Mouse (Mus musculus) forebrain, postnatal 0 days (tissue): ENCODE data around the gene Tmem40. TPM values are rescaled to one million over a fixed set of nuclear protein-coding genes. Genes with fewer than 3 reads are reported as not detected.

Experiments used
- ATAC-seq: fragments of 200-750 bp; cut with Nextera tagmentation; 2 replicates; pipeline ENCODE4 v1.8.0; 2017; ENCODE audit warnings: mild to moderate bottlenecking, moderate library complexity
- DNase-seq: peaks from one replicate; pipeline ENCODE4 v3.0.0-alpha.2; 2015
- H3K27ac ChIP-seq: fragments of 300-500 bp; sonication (generic); 2 replicates; pipeline ENCODE4 v1.5.1; 2014; ENCODE audit warnings: low read depth, mild to moderate bottlenecking, antibody characterized with exemption, low read length, moderate library complexity, mixed read lengths
- H3K27me3 ChIP-seq: fragments of 300-500 bp; sonication (generic); 2 replicates; pipeline ENCODE4 v1.6.1; 2014; ENCODE audit warnings: mild to moderate bottlenecking, low read length, mixed read lengths; ENCODE audit not compliant: insufficient read depth
- H3K36me3 ChIP-seq: fragments of 300-500 bp; sonication (generic); 2 replicates; pipeline ENCODE4 v1.6.1; 2014; ENCODE audit warnings: mild to moderate bottlenecking, moderate library complexity; ENCODE audit not compliant: insufficient read depth
- H3K4me1 ChIP-seq: fragments of 300-500 bp; sonication (generic); 2 replicates; pipeline ENCODE4 v1.6.1; 2014; ENCODE audit warnings: antibody characterized with exemption; ENCODE audit not compliant: insufficient read depth
- H3K4me2 ChIP-seq: fragments of 300-500 bp; sonication (generic); 2 replicates; pipeline ENCODE4 v1.6.1; 2014; ENCODE audit warnings: low read depth, mild to moderate bottlenecking, moderate library complexity
- H3K4me3 ChIP-seq: fragments of 300-500 bp; sonication (generic); 2 replicates; pipeline ENCODE4 v1.5.1; 2014; ENCODE audit warnings: low read depth, low read length, mixed read lengths
- H3K9ac ChIP-seq: fragments of 300-500 bp; sonication (generic); 2 replicates; pipeline ENCODE4 v1.6.1; 2014; ENCODE audit warnings: mild to moderate bottlenecking
- H3K9me3 ChIP-seq: fragments of 300-500 bp; sonication (generic); 2 replicates; pipeline ENCODE4 v1.6.1; 2016; ENCODE audit warnings: low read length
- CTCF ChIP-seq: sonication (generic); IDR thresholded peaks from 2 replicates; pipeline ENCODE4 v1.5.1; 2016; ENCODE audit warnings: antibody characterized with exemption, control low read depth, low read depth
- WGBS: fragments of 180-500 bp; shearing (Covaris S2); extraction: QIAGEN DNeasy Blood & Tissue Kit; methylation state at CpG from one replicate; pipeline ENCODE4 v1.1.7; 2014; 5-methylcytosine and 5-hydroxymethylcytosine counted together
- polyA plus RNA-seq: library from polyadenylated mRNA; unstranded; fragments of >200 nt; fragmentation: Nextera tagmentation; extraction: Ambion mirVana; gene quantifications from 2 replicates; pipeline ENCODE4 v1.2.1, GENCODE M21; 2015
- total RNA-seq: library from RNA; depleted of rRNA; stranded (reverse); fragments of >200 nt; gene quantifications from 2 replicates; pipeline ENCODE4 v1.2.3, GENCODE M21; 2014

The Tmem40 gene
- total and polyA plus RNA-seq, 2 experiments from 2014 or later, result 0.38 to 1.1 TPM

DNA sequence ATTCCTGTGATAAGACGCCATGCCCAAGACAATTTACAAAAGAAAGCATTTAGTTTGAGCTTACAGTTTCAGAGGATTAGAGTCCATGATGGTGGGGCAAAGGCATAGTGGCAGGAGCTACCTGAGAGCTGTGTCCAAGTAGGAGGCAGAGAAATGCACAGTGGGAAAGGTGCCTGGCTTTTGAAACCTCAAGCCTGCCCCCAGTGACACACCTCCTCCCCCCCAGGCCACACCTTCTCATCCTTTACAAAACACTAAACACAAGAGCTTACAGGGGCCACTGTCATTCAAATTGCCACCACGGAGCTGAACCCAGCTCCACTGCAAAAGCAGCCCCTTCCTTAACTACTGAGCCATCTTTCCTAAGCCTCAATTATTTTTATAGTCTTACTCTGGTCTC lies 34.6 kb downstream of the Tmem40 start:
- H3K27me3 ChIP-seq, result no peaks in the 10 kb centered on the region
- ATAC-seq (no peak), DNase-seq (no peak)
- H3K4me2 ChIP-seq, result no peak overlapping the region
- no peak overlapping the region for H3K27ac ChIP-seq
- no peaks in the 10 kb centered on the region for H3K36me3 ChIP-seq
- H3K9ac ChIP-seq, result no peak overlapping the region
- H3K9me3 ChIP-seq, result no peaks in the 10 kb centered on the region
- no peak overlapping the region for H3K4me3 ChIP-seq
- no peaks in the 10 kb centered on the region for H3K4me1 ChIP-seq
- 58% methylated on average over 2 of the region's 2 CpGs for WGBS
- no peak for TF ChIP-seq CTCF

GRCm38 (mm10) chr6:115727108-115727507 lies 35.1 kb downstream of the Tmem40 start:
- Histone ChIP-seq H3K9me3 (no peaks in the 10 kb centered on the region), H3K27ac (no peak overlapping the region), H3K9ac (no peak overlapping the region), H3K36me3 (no peaks in the 10 kb centered on the region), H3K4me2 (no peak overlapping the region), H3K4me3 (no peak overlapping the region), H3K27me3 (no peaks in the 10 kb centered on the region), H3K4me1 (no peaks in the 10 kb centered on the region)
- DNase-seq (peak; percentile 20), ATAC-seq (no peak)
- WGBS, result 88% methylated on average over 1 of the region's 1 CpGs
- peak; percentile 55 for TF ChIP-seq CTCF

DNA sequence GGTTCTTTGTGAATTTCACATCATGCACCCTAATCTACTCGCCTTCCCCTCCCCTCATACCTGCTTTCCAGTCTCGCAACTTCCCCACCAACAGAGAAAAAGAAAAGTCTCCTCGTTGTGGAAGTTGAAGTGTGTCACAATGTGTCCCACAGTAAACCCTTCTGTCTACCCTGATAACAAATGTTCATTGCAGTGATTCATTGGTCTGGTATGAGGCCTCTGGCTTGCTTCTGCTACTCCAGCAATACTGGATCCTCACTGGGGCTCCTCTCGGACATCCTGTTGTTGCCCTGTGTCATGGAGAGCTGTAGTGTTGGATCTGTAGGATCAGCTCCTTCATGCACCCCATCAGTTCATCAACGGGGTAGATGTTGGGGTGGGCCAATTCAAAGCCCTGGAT lies 40.0 kb downstream of the Tmem40 start:
- ATAC-seq, result no peak
- 79% methylated on average over 5 of the region's 5 CpGs for WGBS
- H3K9me3 ChIP-seq, result no peaks in the 10 kb centered on the region

GRCm38 (mm10) chr6:115717715-115718558 lies 44.3 kb downstream of the Tmem40 start:
- Histone ChIP-seq H3K4me3 (no peak overlapping the region), H3K9me3 (no peaks in the 10 kb centered on the region), H3K27ac (no peak overlapping the region), H3K4me2 (peak overlapping the region; percentile 39), H3K36me3 (no peaks in the 10 kb centered on the region), H3K4me1 (no peaks in the 10 kb centered on the region), H3K27me3 (no peaks in the 10 kb centered on the region), H3K9ac (no peak overlapping the region)
- peak; percentile 33 for DNase-seq
- peak; percentile 94 for ATAC-seq
- no peak for TF ChIP-seq CTCF
- 2% methylated on average over 15 of the region's 15 CpGs for WGBS

More for the DNA sequence above, 40.0 kb downstream of the Tmem40 start:
- no peak overlapping the region for H3K27ac ChIP-seq
- H3K9ac ChIP-seq, result no peak overlapping the region
- no peaks in the 10 kb centered on the region for H3K4me1 ChIP-seq
- H3K36me3 ChIP-seq, result no peaks in the 10 kb centered on the region
- no peak for TF ChIP-seq CTCF
- no peak overlapping the region for H3K4me2 ChIP-seq
- H3K27me3 ChIP-seq, result no peaks in the 10 kb centered on the region
- no peak for DNase-seq
- no peak overlapping the region for H3K4me3 ChIP-seq

DNA sequence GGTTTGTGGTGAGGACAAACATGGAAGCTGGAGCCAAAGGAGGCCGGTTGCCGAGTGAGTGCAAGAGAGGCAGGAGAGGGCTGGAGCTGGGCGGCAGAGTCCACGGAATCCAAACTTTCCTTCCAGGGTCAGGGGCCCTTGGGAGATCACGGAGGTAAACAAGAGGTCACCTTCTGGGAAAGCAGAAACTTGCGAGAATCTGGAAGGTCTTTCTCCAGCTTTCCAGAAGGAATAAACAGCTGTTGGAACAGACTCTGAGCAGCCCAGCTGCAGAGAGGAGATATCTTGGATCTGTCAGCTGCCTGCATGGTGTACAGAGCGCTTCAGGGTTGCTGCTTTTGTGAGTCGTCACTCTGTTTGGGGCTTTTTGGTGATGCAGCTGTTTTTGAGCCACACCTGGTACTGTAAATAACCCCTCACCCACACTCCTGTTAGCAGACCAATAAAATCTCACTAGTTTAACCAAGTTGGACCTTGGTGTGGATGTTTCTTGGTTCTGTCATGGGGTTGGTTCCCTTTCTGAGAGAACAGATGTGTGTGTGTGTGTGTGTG lies 45.0 kb downstream of the Tmem40 start:
- Histone ChIP-seq H3K36me3 (no peaks in the 10 kb centered on the region), H3K4me2 (peak overlapping the region; percentile 39; the same call in 1 of the 2 replicates), H3K4me3 (no peak overlapping the region), H3K27me3 (no peaks in the 10 kb centered on the region), H3K27ac (0 out of 2 replicates have a peak overlapping the region, but pooled peaks have one; percentile 1), H3K9ac (no peak overlapping the region), H3K4me1 (no peaks in the 10 kb centered on the region), H3K9me3 (no peaks in the 10 kb centered on the region)
- peak; percentile 25 for DNase-seq
- 19% methylated on average over 8 of the region's 8 CpGs for WGBS
- ATAC-seq, result peak; percentile 61
- no peak for TF ChIP-seq CTCF

- no peak overlapping the region for H3K9ac ChIP-seq
- no peak overlapping the region for H3K4me3 ChIP-seq
- no peak overlapping the region for H3K27ac ChIP-seq
- no peak for TF ChIP-seq CTCF
- H3K4me1 ChIP-seq, result no peaks in the 10 kb centered on the region
- no peak overlapping the region for H3K4me2 ChIP-seq
- DNase-seq, result no peak
- H3K27me3 ChIP-seq, result no peaks in the 10 kb centered on the region
- H3K36me3 ChIP-seq, result no peaks in the 10 kb centered on the region
- no peaks in the 10 kb centered on the region for H3K9me3 ChIP-seq
- 72% methylated on average over 2 of the region's 3 CpGs for WGBS
- ATAC-seq, result no peak
Observed at GRCm38 (mm10) chr6:115711261-115711660, 50.9 kb downstream of the Tmem40 start.

DNA sequence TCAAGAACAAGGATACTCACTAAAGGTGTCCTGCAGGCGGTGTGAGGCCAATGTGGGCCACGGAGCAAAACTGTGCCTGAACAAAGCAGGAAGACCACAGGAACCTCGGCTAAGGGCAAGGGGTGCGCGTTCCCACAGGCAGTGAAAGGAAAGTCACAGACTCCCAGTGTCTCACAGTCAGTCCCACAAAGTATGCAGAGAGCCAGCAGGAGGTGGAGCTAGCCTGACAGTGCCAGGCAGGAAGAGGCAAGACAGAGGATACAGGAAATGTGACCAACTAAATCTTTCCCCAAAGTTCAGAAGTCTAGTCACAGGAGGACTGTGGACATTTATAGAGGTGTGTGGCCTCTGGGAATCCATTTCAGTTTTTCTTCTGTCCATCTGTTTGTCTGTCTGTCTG lies 59.3 kb downstream of the Tmem40 start:
- Histone ChIP-seq H3K27me3 (no peaks in the 10 kb centered on the region), H3K27ac (no peak overlapping the region), H3K36me3 (no peaks in the 10 kb centered on the region), H3K4me2 (no peak overlapping the region), H3K9me3 (no peaks in the 10 kb centered on the region), H3K4me3 (no peak overlapping the region), H3K4me1 (0 out of 2 replicates have a peak, but pooled peaks cover 2% of the 10 kb centered on the region), H3K9ac (no peak overlapping the region)
- ATAC-seq, result no peak
- DNase-seq, result no peak
- no peak for TF ChIP-seq CTCF
- 81% methylated on average over 5 of the region's 5 CpGs for WGBS
